Mouse (Mus musculus): ENCODE measurements around the gene Tns4.

Tns4 gene

DNA sequence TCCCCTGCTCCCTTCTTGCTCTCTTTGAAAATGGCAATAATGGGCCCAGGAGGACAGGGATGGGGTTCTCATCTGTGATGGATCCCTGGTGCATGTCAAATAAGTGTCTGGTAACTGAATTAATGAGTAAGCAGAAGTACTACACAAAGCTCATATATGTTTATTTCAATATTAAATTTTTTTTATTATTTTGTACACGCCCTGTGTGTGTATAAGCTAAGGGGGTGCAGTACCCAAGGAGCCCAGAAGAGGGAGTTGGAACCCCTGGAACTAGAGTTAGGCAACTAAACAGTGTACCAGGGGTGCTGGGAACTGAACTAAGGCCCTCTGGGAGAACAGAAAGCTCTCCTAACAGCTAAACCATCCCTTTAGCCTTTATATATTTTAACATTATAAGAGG is 29.3 kb upstream of the Tns4 start:
- no peak for DNase-seq (ENCODE audit: low spot score in 2 of 2)

DNA sequence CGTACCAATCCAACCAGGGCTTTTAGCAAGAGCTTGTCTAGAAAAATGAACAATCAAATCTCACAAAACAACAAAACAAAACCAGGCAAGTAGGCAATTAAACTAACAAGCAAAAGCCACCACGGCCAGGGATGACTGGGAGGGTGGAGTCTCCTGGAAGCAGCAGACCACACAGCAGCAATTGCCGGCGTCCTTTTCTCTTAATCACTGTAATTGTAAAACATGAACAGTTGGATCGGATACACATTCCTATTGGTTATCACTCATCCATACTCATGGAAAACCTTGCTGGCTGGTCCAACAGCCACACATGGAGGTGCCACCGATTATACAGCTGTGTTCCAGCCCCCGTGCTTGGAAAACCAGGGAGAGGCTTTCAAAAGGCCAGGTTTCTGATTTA is 28.8 kb upstream of the Tns4 start:
- DNase-seq (ENCODE audit: low spot score in 2 of 2), result no peak

DNA sequence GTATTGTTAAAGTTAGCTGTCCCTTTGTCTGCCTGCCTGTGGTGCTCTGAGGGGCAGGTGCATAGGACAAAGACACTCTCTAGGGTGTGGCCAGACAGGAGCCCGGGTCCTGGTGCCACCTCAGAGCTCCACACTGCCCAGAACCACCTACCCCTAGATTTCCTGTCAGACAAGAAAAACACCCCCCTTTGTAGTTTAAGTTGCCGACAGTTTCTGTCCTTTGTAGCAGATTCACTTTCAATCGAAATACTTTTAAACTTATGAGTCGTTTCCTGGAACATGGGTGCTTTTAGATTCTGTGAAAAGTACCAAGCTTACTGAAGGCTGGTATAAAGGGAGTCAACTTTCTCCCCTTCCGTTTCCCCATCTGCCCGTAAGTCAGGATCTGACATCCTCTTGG is 26.8 kb upstream of the Tns4 start:
- peak in 1 of 2 experiments; percentile 29 for DNase-seq (ENCODE audit: low spot score in 2 of 2)

DNA sequence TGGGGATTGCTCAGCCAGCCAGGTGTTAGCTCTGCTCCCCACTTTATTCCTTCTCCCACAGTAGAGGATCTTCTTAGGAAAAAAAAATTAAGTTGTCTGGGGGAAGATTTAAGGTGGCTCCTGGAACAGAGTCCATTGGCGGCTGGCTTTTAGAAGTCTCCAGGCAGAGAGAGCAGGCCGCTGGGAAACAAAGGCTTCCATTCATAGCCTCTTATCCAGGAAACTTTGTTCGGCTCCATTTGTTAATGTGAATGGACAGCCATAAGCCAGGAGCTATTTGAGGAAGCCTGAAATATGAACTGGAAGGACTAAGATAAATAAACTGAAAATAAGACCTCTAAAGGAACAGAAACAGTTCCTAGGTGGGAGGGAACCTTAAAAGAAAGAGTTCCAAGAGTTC is 24.0 kb upstream of the Tns4 start:
- DNase-seq (ENCODE audit: low spot score in 2 of 2), result no peak

DNA sequence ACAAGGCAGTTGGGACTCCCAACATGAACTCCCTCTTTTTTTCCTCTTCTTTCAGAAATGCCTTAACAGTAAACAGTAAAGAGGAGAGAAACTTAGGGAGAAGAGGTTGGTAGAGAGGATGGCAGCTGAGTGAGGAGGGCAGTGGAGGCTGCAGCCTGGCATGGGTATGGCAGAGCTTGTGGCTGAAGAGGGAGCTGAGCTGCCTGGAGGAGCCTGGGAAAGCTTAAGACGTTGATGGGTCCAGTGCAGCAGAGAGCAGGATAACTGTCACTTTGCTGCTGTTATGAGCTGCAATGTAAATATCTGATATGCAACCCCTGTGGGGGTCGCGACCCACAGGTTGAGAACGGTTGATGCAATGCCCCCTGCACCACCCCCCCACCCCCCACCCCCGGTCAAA is 23.6 kb upstream of the Tns4 start:
- no peak for DNase-seq (ENCODE audit: low spot score in 2 of 2)

DNA sequence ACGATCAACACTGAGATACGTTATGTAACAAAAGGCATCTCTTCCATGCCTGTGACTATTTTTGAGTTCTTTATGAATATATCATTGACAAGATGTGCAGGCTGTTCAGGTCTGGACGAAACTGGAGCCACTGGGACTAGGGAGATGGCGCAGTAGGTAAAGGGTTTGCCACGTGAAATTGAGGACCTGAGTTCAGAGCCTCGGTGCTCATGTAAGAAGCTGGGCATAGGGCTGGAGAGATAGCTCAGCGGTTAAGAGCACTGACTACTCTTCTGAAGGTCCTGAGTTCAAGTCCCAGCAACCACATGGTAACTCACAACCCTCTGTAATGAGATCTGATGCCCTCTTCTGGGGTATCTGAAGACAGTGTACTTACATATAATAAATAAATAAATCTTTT is 22.5 kb upstream of the Tns4 start:
- no peak for DNase-seq (ENCODE audit: low spot score in 2 of 2)

DNA sequence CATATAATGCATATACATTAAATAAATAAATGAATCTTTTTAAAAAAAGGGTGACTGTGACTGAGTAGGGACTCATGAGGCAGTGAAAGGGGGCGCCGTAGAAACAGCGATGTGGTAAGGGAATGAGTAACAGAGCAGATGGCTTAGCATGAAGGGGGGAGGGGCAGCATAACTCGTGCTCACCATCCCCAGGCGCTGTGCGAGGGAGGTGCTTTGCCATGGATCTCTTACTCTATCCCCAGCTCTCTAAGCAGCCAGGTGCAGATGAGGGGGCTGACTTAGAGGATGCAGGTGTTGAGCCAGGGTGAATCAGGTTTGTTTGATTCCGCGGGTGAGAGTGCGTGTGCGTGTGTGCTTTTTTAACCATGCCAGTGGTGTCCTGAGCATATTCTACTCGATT is 22.0 kb upstream of the Tns4 start:
- no peak for DNase-seq (ENCODE audit: low spot score in 2 of 2)

DNA sequence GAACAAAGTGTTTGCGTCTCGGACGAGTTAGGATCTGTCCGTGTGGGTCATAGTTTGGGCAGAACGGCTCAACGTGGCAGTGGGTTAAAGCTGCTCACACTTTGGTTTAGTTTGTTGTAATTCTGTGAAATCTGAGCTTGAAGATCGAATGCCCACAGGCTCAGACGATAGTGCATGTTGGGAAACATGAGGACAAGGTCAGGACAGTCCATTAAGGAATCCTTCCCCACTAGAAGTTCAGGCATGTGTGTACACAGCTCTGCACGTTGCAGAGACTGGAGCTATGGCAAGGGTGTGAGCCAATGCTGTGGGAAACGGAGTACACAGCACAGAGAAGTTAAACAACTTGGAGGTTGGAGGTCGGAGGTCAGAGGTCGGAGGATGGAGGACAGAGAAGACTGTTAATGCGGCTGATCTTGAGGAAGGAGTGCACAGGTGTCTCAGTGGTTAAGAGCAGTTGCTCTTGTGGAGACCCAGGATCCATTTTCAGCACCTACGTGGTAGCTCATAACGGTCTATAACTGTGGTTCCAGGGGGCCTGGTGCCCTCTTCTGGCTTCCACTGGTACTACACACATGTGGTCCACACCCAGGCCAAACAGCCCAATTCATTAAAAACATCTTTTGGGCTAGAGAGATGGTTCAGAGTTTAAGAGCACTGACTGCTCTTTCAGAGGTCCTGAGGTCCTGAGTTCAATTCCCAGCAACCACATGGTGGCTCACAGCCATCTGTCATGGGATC is 21.4 kb upstream of the Tns4 start:
- DNase-seq (ENCODE audit: low spot score in 2 of 2), result no peak

DNA sequence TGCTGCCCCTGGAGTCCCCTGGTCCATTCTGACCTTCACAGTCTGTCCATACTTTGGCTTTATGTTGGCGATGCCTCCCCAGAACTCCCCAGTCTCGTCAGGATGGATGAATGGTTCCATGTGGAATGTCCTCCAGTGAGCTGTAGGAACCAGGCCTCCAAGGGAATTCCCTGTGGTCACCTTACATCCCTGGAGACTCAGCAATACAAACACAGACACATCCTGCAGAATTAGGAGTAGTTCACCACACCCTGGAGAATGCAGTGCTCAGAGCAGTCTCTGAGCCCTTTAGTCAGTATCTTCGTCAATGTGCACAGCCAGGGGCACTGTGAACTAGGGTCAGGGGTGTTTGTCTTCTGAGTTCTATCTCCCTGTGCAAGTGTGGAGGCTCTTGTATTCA is 19.2 kb upstream of the Tns4 start:
- DNase-seq (ENCODE audit: low spot score in 2 of 2), result no peak

DNA sequence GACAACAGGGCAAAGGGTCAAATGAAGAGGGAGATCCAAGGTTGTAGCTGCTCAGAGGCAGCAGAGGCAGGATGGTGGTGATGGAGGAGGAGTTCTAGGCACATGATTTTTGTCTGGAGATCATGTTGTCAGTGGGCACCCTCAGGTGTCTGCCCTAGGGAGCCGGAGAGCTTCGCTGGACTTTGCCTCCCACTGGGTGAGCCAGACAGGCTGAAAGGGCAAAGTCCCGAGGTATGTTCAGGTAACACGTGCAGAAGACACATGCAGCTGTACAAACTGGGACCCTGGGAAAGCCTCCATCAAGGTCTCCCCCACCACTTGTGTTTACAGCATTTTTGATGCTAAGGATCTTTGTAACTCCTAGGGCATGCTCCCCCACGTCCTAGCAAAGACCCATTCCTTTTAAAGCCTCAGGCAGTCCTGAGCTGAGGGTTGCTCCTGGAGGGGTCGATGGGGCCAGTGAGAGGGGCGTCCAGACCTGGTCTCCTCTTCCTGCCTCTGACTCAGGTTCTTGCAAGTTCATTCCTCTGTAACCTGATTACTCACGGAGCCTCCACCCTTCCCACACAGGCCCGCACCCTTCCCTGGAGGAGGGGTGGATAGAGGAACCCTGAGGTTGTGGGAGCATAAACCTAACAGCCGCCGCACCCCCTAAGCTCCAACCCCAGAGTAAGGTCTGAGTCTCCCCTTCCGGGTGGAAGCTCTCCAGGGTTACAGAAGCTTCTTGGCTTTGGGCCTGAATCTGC is 17.0 kb upstream of the Tns4 start:
- no peak for DNase-seq (ENCODE audit: low spot score in 2 of 2)

DNA sequence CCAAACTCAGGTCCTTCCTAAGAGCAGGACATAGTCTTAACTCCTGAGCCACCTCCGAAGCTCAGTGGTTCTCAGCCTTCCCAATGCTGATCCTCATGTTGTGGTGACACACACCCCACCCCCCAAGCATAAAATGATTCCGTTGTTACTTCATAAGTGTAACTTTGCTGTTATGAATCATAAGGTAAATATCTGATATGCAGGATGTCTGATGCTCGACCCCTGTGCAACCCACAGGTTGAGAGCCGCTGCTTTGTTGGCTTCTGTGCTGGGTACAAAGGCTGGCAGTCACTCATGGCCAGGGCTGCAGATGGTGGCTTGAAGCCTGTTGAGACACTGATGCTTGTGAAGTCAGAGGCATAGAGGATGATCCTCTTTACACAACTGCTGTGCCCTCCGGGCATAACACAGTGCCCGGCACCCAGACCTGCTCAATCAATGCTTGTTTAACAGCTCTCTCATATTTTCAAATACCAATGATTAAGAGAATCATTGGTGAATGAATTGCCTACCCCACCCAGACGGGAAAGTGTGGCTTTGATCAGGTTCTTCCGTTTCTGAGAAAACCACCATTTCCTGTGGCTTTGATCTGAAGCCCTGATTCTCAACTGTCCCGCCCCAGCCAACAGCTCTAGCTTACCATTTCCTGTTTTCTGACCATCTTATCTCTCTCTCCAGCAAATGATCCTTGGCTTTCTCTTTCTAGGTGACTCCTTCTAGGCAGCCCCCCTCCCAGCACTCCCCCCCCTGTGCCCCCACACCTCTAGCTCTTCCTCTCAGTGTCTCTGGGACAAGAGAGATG is 15.7 kb upstream of the Tns4 start:
- DNase-seq (ENCODE audit: low spot score in 2 of 2), result peak; percentile 78 to 82

DNA sequence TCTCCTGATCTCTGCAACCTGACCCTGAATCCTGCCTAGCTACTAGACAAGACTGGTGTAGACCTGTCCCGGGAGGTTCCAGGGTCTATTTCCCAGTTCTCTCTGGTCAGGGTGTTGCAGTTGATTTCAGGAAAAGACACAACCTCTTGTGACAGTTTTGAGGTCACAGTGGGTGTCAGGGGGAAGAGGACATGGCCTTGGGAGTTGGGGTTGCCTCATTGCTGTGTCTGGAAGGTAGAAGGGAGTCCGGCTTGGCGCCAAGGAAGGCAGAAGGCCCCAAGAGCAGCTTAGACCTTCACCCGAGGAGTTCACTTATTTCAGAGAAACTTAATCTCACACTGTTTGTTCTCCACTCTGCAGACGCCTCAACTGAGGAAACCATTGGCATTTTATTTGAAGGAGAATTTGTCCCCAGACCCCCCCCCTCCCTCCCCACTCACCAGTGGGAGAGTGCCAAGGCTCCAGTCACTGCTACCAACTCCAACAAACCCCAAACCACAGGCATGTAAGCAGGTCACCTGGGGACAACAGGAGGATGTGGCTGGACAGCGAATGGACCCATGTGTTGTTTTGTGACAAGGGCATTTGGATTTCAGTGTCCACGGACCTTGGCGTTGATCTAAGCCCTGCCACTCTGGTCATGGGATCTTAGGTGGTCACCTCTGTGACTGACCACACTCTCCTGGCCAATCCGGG is 13.6 kb upstream of the Tns4 start:
- DNase-seq (ENCODE audit: low spot score in 2 of 2), result no peak

DNA sequence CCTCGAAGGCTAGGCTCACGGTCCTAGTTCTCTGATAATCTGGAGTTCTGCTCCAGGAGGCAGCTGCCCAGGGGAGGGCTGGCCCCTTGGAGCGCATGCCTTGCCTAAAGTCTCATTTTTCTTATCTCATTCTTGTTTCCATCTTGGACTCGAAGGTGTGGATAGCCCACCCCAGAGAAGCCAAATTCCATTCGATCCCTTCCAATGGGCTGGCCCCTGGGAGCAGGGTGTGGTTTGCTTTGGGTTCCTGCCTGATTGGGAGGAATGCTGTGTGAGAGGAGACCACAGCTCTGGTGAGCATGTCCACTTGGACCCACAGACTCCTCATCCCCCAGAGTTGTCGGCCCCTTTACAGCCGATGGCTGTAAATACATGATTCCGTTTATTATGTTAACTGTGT is 12.6 kb upstream of the Tns4 start:
- DNase-seq (ENCODE audit: low spot score in 2 of 2), result no peak

DNA sequence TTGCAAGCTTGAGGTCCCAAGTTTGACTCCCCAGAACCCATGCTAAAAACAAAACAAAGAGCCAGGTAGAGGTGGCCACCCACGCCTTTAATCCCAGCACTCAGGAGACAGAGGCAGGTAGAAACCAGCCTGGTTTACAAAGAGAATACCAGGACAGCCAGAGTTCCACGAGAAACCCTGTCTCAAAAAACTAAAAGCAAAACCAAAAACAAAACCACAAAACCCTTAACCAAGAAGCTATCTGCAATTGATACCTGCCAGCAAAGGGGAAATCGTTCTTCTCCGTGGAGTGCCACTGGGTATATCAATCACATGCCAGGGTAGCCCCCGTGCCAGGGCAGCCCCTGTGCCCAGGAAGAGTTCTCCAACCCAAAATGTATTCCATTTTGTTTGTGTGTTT is 11.1 kb upstream of the Tns4 start:
- no peak for DNase-seq (ENCODE audit: low spot score in 2 of 2)

DNA sequence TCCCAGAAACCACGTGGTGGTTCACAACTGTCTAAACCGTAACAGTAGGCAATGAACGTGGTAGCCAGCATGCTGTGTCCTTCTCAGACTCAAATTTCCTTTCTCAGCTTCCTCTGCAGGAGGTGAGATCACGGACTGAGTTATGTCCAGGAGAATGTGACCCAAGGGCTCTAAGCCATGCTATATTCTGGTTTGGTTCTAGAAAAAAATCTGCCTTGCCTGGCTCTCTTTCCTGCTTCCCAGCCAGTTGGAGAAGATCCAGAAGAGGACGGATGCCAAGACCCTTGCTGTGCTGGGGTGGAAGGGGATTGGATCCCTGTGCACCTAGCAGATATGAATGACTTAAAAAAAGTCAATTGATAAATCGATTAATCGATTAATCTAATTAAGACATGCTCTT is 10.4 kb upstream of the Tns4 start:
- DNase-seq (ENCODE audit: low spot score in 2 of 2), result no peak

DNA sequence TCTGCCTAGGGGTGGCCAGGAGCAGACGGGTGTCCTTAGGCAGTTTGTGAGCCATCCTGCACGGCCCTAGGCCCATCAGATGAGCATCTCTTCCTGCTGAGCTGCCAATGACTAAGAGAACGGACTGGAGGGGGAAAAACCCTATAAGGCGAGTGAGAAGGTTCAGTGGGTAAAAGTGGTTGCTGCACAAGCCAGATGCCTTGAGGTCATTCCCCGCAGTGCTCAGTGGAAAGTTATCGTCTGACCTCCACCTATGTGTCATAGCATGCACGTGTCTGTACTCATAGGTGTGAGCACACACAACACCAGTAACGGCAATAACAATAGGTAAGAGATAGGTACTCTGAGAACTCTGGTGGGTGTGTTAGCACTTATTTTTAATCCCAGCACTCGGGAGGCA is 9.8 kb upstream of the Tns4 start:
- no peak for DNase-seq (ENCODE audit: low spot score in 2 of 2)

DNA sequence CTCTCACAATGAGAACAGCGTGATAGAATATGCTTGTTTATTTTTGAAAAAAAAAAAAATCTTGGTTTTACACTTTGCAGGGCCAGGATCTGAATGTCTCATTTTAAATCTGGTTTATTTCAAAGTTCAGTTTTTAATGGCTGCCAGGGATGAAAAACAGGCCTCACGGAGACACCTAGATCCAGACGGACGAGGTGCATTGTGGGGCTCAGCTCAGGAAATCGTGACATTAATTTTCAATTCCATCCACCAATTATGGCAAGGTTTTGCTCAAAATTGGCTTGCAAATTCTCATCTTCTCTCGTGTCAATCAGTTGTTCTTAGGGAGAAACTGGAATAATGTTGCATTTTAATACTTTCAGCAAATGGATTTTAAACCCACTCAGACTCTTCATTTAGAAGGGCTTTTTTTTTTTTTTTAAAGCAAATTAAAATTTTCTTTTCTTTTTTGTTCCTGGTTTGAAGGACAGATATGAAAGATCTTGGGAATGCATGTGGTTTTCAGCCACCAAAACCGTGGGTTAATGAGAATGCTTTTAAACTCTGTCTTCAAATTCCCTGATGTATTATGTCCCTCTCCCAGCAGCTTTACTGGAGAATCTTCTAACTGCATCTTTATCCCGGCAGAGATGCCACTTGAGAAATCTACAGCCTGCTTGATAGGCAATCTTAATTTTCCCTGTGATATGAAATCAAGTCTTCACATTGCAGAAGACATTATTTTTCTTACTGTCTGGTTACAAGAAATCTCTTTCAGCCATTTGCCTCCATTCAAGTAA is 8.1 kb upstream of the Tns4 start:
- DNase-seq (ENCODE audit: low spot score in 2 of 2), result no peak

DNA sequence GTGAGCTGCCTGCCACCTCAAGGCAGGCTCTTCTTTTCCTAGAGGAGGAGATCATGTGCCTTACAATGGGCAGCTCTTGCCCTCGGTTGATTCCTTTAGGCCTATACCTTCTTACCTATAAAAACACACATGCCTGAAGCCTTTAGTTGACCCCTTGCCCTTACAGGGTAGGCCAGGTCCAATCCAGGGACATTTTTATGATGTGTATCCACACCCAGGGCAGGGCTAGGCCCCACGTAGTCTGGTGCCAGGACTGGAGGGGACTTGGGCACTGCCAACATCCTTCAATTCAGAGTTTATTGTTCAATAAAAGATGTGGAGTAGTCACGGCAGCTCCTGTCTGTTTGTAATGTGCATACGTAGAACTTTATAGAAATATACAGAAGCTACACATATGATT is 7.3 kb upstream of the Tns4 start:
- DNase-seq (ENCODE audit: low spot score in 2 of 2), result no peak

DNA sequence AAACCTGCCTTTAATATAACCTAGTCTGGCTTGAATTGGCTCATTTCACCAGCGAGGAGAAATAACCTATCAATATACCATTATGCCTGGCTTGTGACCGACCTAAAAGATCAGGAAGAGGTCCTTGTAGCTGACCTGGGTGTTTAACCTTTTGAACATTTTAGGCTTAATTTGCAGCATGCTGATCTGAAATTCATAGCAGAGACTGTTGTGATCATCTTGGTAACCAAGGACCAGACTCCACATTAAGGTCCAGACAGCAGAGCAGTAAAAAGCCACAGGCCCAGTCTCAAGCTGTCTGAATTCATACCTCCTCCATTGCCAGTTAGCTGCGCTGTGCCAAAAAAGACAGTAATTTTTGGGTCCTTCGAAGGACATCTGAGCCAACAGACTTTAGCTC is 6.7 kb upstream of the Tns4 start:
- no peak for DNase-seq (ENCODE audit: low spot score in 2 of 2)

DNA sequence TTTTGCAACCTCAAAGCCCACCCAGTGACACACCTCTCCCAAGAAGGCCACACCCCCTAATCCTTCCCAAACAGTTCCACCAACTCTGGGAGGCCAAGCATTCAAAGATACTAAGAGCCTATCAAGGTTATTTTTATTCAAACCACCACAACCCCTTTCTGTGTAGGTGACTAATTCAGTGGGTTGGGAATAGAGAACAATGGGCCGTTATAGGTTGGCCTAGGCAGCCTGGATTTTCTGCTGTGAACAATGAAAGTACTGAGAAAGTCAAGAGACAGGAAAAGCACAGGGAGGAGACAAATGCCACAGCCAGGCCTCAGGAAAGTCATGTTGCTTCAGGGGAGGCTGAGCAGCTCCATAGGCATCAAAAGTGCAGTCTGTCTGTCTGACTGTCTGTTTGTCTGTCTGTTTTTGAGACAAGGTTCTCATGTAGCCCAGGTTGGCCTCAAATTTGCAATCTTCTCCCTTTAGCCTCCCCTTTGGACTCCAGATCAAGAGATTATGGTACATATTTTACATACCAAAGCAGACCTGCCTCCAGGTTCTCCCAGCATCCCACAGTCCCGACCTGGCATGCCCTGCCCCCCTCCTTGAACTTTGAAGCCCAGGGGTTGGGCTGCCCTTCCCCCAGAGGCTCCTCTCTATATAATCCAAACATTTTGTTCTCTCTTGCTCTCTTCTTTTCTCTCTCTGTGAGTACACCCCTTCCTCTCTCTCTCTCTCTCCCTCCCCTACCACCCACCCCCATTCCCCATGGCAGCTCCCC is 6.0 kb upstream of the Tns4 start:
- no peak for DNase-seq (ENCODE audit: low spot score in 2 of 2)

DNA sequence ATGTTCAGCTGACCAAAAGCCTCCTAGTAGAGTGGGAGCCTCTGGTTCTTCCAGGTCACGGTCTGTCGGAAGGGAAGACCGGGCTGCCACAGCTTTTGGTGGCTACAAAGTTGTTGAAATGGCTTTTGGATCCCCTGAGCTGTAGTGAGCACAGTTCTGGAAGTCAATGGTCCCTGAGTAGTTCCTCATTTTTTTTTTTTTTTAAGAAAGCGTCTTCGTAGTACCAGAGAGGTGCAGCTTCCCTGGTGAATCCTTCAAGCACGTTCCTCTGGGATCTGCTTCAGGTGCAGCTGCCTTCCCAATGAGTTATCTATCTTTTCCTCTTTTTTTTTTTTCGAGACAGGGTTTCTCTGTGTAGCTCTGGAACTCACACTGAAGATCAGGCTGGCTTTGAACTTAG is 4.6 kb upstream of the Tns4 start:
- no peak for DNase-seq (ENCODE audit: low spot score in 2 of 2)

Data from natural killer cell, adult 2 months (primary cell).